Mouse (Mus musculus) neural tube, embryonic 15.5 days (tissue): ENCODE results near the gene Cd47. TPM values are rescaled to one million over a fixed set of nuclear protein-coding genes. Genes with fewer than 3 reads are reported as not detected.

Experiments
- ATAC-seq: fragments of 200-750 bp; cut with Nextera tagmentation; 2 replicates; pipeline ENCODE4 v1.8.0; 2017; ENCODE audit warnings: mild to moderate bottlenecking, moderate TSS enrichment, moderate library complexity; ENCODE audit not compliant: low FRiP score
- H3K27ac ChIP-seq: fragments of 300-500 bp; sonication (generic); replicated peaks from 2 replicates; pipeline ENCODE4 v1.5.1; 2015; ENCODE audit warnings: mild to moderate bottlenecking, inconsistent platforms
- H3K27me3 ChIP-seq: fragments of 300-500 bp; sonication (generic); replicated peaks from 2 replicates; pipeline ENCODE4 v1.6.1; 2015; ENCODE audit warnings: inconsistent platforms
- H3K36me3 ChIP-seq: fragments of 300-500 bp; sonication (generic); 2 replicates; pipeline ENCODE4 v1.6.1; 2015; ENCODE audit warnings: inconsistent platforms
- H3K4me1 ChIP-seq: fragments of 300-500 bp; sonication (generic); 2 replicates; pipeline ENCODE4 v1.6.1; 2015; ENCODE audit warnings: inconsistent platforms
- H3K4me2 ChIP-seq: fragments of 300-500 bp; sonication (generic); 2 replicates; pipeline ENCODE4 v1.6.1; 2015; ENCODE audit warnings: inconsistent platforms, mild to moderate bottlenecking, moderate library complexity
- H3K4me3 ChIP-seq: fragments of 300-500 bp; sonication (generic); replicated peaks from 2 replicates; pipeline ENCODE4 v1.5.1; 2015; ENCODE audit warnings: mild to moderate bottlenecking, inconsistent platforms
- H3K9ac ChIP-seq: fragments of 300-500 bp; sonication (generic); replicated peaks from 2 replicates; pipeline ENCODE4 v1.6.1; 2015; ENCODE audit warnings: mild to moderate bottlenecking, inconsistent platforms
- H3K9me3 ChIP-seq: fragments of 300-500 bp; sonication (generic); replicated peaks from 2 replicates; pipeline ENCODE4 v1.6.1; 2016; ENCODE audit warnings: inconsistent platforms
- WGBS: fragments of 180-500 bp; shearing (Covaris S2); methylation state at CpG from one replicate; pipeline ENCODE4 v1.1.7; 2015; ENCODE audit warnings: mixed read lengths; 5-methylcytosine and 5-hydroxymethylcytosine counted together
- polyA plus RNA-seq: library from polyadenylated mRNA; unstranded; fragments of >200 nt; fragmentation: Nextera tagmentation; extraction: Ambion mirVana; gene quantifications from 2 replicates; pipeline ENCODE4 v1.2.1, GENCODE M21; 2015

Gene Cd47
- polyA plus RNA-seq, 1 experiment from 2014 or later = 153 TPM

DNA sequence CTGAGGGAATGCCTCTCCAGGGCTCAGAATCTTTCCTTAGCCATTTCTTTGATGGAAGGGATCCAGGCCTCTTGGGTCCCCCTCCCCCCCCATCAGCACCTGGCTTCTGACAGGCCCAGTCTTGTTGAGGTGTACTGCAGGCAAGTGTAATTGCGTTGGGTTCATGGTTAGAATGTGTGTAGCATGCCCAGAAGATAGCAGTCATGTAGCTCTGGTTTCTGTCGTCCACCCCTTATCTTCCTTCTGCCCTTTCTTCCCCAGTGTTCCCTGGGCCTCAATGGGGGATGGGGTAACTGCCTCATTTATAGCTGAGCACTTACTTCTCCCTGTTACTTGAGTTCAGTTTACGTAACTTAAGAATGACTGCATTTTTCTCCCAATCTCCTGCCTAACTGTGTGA lies 104.7 kb downstream of the Cd47 start:
- no peaks in the 10 kb centered on the region for H3K9me3 ChIP-seq
- H3K4me3 ChIP-seq = no peak overlapping the region
- no peak overlapping the region for H3K9ac ChIP-seq
- 74% methylated on average over 3 of the region's 3 CpGs for WGBS
- H3K4me1 ChIP-seq = peaks cover 9% of the 10 kb centered on the region; the same call in 1 of the 2 replicates
- H3K27me3 ChIP-seq = no peaks in the 10 kb centered on the region
- H3K27ac ChIP-seq = no peak overlapping the region
- ATAC-seq = no peak
- H3K4me2 ChIP-seq = no peak overlapping the region
- H3K36me3 ChIP-seq = no peaks in the 10 kb centered on the region

DNA sequence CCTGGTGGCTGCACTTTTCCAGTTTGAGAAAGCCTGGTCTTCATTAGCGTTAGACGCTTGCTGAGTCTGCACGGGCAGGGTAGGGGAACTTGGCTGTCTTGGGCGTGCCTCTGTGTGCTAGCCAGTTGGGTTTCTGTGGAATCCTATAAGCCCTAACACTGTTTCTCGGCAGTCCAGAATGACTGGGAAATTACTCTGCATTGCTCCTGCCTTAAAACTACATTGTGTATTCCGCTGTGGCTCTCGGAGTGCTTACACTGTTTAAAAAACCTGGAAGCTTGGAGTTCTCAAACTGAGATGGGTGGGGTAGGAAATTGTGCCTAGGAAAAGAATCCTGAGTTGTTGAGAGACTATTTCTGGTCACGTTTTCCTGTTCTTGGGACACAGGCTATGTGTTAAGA lies 105.3 kb downstream of the Cd47 start:
- Histone ChIP-seq H3K9ac (no peak overlapping the region), H3K27ac (peak overlapping the region; percentile 41; the same call in 1 of the 2 replicates), H3K36me3 (no peaks in the 10 kb centered on the region), H3K4me2 (peak overlapping the region; percentile 1; the same call in 1 of the 2 replicates), H3K4me3 (no peak overlapping the region), H3K9me3 (no peaks in the 10 kb centered on the region), H3K27me3 (no peaks in the 10 kb centered on the region), H3K4me1 (peaks cover 9% of the 10 kb centered on the region; the same call in 1 of the 2 replicates)
- no peak for ATAC-seq
- 60% methylated on average over 8 of the region's 8 CpGs for WGBS

DNA sequence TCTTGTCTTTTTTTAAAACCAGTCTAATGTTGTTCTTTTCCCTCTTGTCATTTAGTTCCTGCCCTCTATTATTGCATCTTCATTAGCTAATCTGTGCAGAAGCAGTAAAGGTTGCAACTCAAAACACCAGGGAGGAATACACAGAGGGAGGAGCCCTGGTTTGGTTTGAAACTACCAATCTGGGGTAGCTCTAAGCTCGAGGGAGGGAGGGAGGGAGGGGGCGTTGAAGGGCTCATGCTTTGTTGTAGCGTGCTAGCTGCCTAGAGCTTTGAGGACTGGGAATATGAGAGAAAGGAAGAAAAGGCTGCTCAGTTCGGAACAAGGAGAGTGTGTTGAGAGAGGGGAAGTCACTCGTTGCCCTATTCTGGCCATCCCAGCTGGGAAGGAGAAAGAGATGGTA lies 105.7 kb downstream of the Cd47 start:
- H3K4me1 ChIP-seq = peaks cover 9% of the 10 kb centered on the region; the same call in 1 of the 2 replicates
- H3K4me3 ChIP-seq = no peak overlapping the region
- H3K36me3 ChIP-seq = no peaks in the 10 kb centered on the region
- ATAC-seq = 0 out of 2 replicates have a peak, but pooled peaks have one; percentile 19
- H3K4me2 ChIP-seq = no peak overlapping the region
- no peak overlapping the region for H3K27ac ChIP-seq
- no peaks in the 10 kb centered on the region for H3K9me3 ChIP-seq
- WGBS = 33% methylated on average over 5 of the region's 5 CpGs
- H3K9ac ChIP-seq = no peak overlapping the region
- no peaks in the 10 kb centered on the region for H3K27me3 ChIP-seq

DNA sequence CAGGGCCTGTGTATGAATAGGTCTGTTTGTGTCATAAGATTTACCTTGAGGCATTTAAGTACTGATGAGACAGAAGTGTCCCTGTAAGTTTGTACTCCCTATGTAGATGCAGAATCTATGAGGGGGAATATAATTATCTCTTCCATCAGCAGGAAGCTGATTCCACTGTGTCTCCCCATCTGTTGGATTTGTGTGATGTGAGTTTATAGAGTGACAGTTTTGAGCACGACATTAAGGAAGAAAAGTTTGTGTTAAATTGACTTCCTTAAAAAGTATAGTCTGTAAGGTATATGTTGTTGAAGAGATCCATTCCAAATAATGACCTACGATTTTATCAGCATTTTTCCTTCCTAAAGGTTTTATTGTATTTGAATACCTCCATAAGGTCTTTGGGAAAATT lies 106.6 kb downstream of the Cd47 start:
- 88% methylated on average over 2 of the region's 2 CpGs for WGBS
- H3K9me3 ChIP-seq = no peaks in the 10 kb centered on the region

DNA sequence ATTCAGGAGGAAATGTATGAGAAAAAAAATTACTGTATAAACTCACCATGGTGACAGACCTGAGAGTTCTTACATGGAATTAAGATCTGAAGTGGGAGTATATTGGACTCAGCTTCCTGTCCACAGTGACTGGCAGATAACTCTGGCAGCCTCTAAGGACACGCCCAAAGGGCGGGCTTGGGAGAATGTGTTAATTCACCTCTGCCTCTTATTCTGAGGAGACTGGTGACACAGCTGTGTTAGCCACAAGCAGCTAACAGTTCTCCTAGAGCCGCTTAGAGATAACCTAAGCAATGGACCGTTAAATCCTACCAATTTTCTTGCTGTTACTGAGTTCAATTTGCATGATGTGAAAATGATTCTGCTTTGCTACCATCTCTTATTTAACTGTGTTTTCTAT lies 107.0 kb downstream of the Cd47 start:
- 45% methylated on average over 4 of the region's 4 CpGs for WGBS
- Histone ChIP-seq H3K4me2 (no peak overlapping the region), H3K9me3 (no peaks in the 10 kb centered on the region), H3K36me3 (no peaks in the 10 kb centered on the region), H3K4me3 (no peak overlapping the region), H3K27ac (no peak overlapping the region), H3K27me3 (no peaks in the 10 kb centered on the region), H3K4me1 (peaks cover 9% of the 10 kb centered on the region; the same call in 1 of the 2 replicates), H3K9ac (no peak overlapping the region)
- ATAC-seq = no peak

More for the DNA sequence above, 106.6 kb downstream of the Cd47 start:
- Histone ChIP-seq H3K27me3 (no peaks in the 10 kb centered on the region), H3K36me3 (no peaks in the 10 kb centered on the region), H3K4me1 (peaks cover 9% of the 10 kb centered on the region; the same call in 1 of the 2 replicates), H3K27ac (no peak overlapping the region), H3K4me2 (no peak overlapping the region), H3K4me3 (no peak overlapping the region), H3K9ac (no peak overlapping the region)
- ATAC-seq = no peak

DNA sequence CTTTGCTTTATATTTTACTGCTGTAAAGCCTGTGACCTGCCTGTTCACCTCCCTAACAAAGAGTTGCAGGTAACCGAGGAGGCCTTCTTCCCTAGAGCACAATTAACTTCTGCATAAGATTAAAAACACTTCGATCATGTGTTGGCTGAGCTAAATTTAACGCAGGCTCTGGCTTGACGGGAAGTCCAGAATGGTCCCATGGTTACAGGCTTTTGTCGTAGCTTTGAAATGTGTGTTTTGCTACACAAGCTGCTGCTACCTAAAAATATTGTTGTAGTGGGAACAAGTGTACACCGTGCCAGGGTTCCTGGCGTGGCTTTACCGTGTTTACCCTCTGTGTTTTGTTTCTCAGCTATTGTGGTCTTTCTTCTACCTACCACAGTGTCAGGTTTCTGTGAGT lies 109.2 kb downstream of the Cd47 start:
- WGBS = 47% methylated on average over 8 of the region's 8 CpGs
- no peak for ATAC-seq

DNA sequence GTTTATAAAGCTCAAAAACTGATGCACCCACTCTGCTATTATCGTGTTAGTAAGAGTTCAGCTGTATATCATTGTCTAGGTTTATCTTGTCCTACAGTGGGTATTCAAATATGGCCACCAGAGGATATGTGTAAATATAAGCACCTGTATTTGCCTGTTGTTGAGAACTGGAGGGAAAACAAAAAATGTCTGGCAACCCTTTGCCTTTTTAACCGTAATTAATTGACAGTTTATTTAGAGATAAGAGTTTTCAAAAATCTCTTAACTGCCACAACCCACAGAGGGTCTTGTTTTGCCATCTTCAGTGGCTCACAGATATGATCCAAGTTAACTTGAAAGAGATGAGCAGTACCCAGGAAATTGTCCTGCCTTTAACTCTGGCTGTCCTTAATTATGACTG lies 113.8 kb downstream of the Cd47 start:
- no peaks in the 10 kb centered on the region for H3K27me3 ChIP-seq
- H3K4me2 ChIP-seq = no peak overlapping the region
- no peak overlapping the region for H3K27ac ChIP-seq
- H3K9ac ChIP-seq = no peak overlapping the region
- H3K4me1 ChIP-seq = 0 out of 2 replicates have a peak, but pooled peaks cover 2% of the 10 kb centered on the region
- no peaks in the 10 kb centered on the region for H3K9me3 ChIP-seq
- no peaks in the 10 kb centered on the region for H3K36me3 ChIP-seq
- no peak for ATAC-seq
- WGBS = 85% methylated on average over 2 of the region's 2 CpGs
- H3K4me3 ChIP-seq = no peak overlapping the region

More for the DNA sequence above, 109.2 kb downstream of the Cd47 start:
- Histone ChIP-seq H3K4me3 (no peak overlapping the region), H3K9me3 (no peaks in the 10 kb centered on the region), H3K27me3 (no peaks in the 10 kb centered on the region), H3K4me1 (peaks cover 11% of the 10 kb centered on the region; the same call in 1 of the 2 replicates), H3K27ac (no peak overlapping the region), H3K36me3 (no peaks in the 10 kb centered on the region), H3K4me2 (no peak overlapping the region), H3K9ac (no peak overlapping the region)

DNA sequence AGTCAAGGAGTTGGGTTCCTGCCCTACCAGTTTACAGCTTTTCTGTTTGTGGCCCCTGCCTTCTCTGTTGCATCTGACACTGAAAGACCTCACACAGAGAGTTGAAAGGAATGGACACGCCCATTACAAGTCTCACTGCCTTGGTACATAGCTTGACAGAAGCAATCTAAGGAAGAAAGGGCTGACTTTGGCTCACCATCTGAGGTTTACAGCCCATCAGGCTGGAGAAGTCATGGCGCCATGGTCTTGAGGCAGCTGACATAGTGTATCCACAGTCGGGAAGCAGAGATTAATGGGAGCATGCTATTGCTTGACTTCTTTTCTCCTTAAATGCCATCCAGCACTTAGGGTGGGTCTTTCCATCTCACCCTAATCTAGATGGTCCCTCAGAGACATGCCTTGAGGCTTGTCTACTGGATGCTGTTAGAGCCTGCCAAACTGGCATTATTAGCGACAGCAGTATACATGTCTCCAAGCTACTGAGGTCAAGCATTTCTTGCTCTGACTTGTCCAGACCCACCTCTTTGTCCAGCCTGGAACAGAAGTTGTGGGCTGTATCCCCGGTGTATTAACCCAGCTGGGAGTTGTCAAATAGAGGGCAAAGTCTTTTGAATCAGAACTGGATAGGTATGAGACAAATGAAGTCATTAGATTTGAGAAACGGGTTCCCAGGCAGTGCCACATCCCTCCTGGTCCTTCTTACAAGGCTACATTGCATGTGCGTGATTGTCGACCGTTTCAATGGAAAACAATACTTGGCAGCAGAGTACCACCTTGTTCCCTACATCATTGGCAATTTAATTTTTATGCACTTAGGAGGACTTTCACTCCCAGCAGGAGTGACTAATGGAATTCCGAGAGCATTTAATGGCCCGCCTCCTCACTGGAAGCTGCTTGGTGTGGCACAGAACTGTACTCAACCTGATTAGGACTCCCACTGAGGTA lies 115.5 kb downstream of the Cd47 start:
- no peak overlapping the region for H3K4me2 ChIP-seq
- 0 out of 2 replicates have a peak, but pooled peaks cover 2% of the 10 kb centered on the region for H3K4me1 ChIP-seq
- 62% methylated on average over 11 of the region's 11 CpGs for WGBS

GRCm38 (mm10) chr16:49920191-49920590 lies 119.9 kb downstream of the Cd47 start:
- no peak overlapping the region for H3K27ac ChIP-seq
- WGBS = 61% methylated on average over 10 of the region's 10 CpGs
- H3K9me3 ChIP-seq = no peaks in the 10 kb centered on the region
- no peaks in the 10 kb centered on the region for H3K27me3 ChIP-seq
- no peaks in the 10 kb centered on the region for H3K36me3 ChIP-seq
- ATAC-seq = no peak
- H3K9ac ChIP-seq = no peak overlapping the region
- peaks cover 6% of the 10 kb centered on the region for H3K4me1 ChIP-seq
- H3K4me2 ChIP-seq = no peak overlapping the region
- H3K4me3 ChIP-seq = no peak overlapping the region

More for the DNA sequence above, 115.5 kb downstream of the Cd47 start:
- Histone ChIP-seq H3K27ac (no peak overlapping the region), H3K9ac (no peak overlapping the region), H3K27me3 (no peaks in the 10 kb centered on the region), H3K4me3 (no peak overlapping the region), H3K36me3 (no peaks in the 10 kb centered on the region), H3K9me3 (no peaks in the 10 kb centered on the region)
- ATAC-seq = no peak

- no peak overlapping the region for H3K27ac ChIP-seq
- no peaks in the 10 kb centered on the region for H3K36me3 ChIP-seq
- WGBS = 76% methylated on average over 6 of the region's 6 CpGs
- H3K9ac ChIP-seq = no peak overlapping the region
- peaks cover 6% of the 10 kb centered on the region for H3K4me1 ChIP-seq
- no peak overlapping the region for H3K4me2 ChIP-seq
- no peak overlapping the region for H3K4me3 ChIP-seq
- no peaks in the 10 kb centered on the region for H3K27me3 ChIP-seq
- no peaks in the 10 kb centered on the region for H3K9me3 ChIP-seq
- no peak for ATAC-seq
Measured at GRCm38 (mm10) chr16:49921677-49922076, 121.3 kb downstream of the Cd47 start.

- Histone ChIP-seq H3K36me3 (no peaks in the 10 kb centered on the region), H3K27me3 (no peaks in the 10 kb centered on the region), H3K4me1 (peaks cover 6% of the 10 kb centered on the region), H3K9ac (no peak overlapping the region), H3K4me3 (no peak overlapping the region), H3K9me3 (no peaks in the 10 kb centered on the region), H3K27ac (no peak overlapping the region), H3K4me2 (no peak overlapping the region)
- ATAC-seq = no peak
- 84% methylated on average over 11 of the region's 11 CpGs for WGBS
Measured at GRCm38 (mm10) chr16:49922098-49922497, 121.8 kb downstream of the Cd47 start.

DNA sequence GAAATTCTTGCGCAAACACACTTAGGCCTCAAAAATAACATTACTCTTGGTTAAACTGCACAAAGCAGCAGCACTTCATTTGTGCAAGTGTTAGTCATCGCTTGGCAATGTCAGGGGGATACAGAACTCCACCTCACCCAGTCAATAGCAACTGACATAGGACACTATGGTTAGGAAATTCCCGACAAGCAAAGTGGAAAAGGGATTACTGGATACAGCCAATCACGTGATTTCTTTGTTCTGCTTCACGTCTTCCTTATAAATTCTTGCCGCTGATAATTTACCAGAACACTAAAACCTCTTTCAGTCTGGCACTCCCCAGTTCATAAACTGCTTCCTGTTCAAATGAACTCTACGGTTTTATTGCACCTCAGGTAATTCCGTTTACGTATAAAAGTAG lies 123.4 kb downstream of the Cd47 start:
- 35% methylated on average over 9 of the region's 9 CpGs for WGBS
- peaks cover 6% of the 10 kb centered on the region for H3K4me1 ChIP-seq
- no peak overlapping the region for H3K4me2 ChIP-seq
- ATAC-seq = peak; percentile 30; the same call in 1 of the 2 replicates
- H3K9ac ChIP-seq = no peak overlapping the region
- no peaks in the 10 kb centered on the region for H3K9me3 ChIP-seq
- H3K4me3 ChIP-seq = no peak overlapping the region
- no peaks in the 10 kb centered on the region for H3K36me3 ChIP-seq
- H3K27ac ChIP-seq = no peak overlapping the region
- no peaks in the 10 kb centered on the region for H3K27me3 ChIP-seq
